Mouse (Mus musculus) testis, adult 2 months (tissue): Measurements from ENCODE around the gene Gm20388.

Experiments used
- CTCF ChIP-seq: fragments of 200-500 bp; IDR thresholded peaks from 2 replicates; pipeline ENCODE4 v1.5.1; 2012; ENCODE audit warnings: low read depth, mild to moderate bottlenecking, inconsistent platforms, low read length, moderate library complexity; ENCODE audit not compliant: control insufficient read depth, insufficient read depth, insufficient replicate concordance
- POLR2A ChIP-seq: fragments of 200-500 bp; IDR thresholded peaks from 2 replicates; pipeline ENCODE4 v1.6.1; 2012; ENCODE audit warnings: low read depth, mild to moderate bottlenecking, inconsistent platforms, low read length, moderate library complexity; ENCODE audit not compliant: control insufficient read depth

GRCm38 (mm10) chr8:120439309-120439708 is 528.7 kb downstream of the Gm20388 start:
- TF ChIP-seq CTCF (no peak), POLR2A (no peak)
